Mouse (Mus musculus) layer of hippocampus, adult 11-12 months (tissue): ENCODE data around the gene Atf2.
"Not testable (repeated sequence)": the region's sequence is repeated elsewhere in the genome, so short reads cannot be mapped to it uniquely, and the experiment has no call there.

Experiments used
- DNase-seq: peaks from one replicate; pipeline ENCODE4 v3.0.0; 2022; ENCODE audit warnings: low spot score

Atf2 gene

GRCm38 (mm10) chr2:73885997-73886396 lies 6.4 kb downstream of the Atf2 start:
- no peak for DNase-seq

DNA sequence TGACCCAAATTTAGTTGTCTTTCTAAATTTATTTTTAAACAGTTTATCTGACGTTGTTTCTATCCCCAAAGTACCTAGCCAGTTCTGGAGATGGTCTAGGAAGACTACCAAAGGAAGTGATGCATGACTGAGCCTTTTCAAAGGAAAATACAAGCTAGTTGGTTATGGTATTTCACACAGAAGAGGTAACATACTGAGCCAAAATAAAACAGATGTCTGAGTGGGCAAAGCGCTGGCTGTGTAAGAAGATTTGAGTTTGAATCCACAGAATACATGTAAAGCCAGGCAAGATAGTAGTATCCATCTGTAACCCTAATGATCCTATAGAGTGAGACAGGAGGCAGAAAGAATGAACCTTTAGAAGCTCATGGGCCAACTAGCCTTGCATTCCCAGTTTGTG lies 14.5 kb downstream of the Atf2 start:
- DNase-seq = no peak

GRCm38 (mm10) chr2:73867764-73868487 lies 24.5 kb downstream of the Atf2 start:
- DNase-seq = peak; percentile 63

DNA sequence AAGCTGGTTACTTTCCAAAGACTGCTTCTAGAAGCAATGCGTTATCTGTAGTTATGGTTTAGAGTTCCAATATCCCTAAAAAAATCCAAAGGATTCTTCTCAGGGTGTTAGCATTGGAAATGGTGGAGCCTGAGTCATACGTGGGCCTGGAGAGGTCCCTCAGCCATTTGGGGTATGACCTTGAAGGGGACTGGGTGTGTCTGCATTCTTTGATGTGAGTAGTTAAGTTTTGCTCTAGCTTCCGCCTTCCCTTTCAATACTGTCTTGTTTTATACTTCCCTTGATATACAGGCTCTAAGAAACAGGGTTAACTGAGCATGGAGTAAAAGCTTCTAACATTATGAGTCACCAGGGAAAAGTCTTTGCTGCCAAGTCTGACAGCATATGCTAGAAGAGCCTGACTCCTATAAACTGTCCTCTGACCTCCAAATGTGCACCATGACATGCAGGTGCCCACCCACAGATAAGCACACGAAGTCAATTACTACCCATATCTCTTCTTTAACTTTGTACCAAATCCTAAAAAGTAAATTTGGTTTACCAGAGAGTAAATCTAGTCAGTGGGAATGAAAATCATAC lies 32.3 kb downstream of the Atf2 start:
- no peak for DNase-seq

DNA sequence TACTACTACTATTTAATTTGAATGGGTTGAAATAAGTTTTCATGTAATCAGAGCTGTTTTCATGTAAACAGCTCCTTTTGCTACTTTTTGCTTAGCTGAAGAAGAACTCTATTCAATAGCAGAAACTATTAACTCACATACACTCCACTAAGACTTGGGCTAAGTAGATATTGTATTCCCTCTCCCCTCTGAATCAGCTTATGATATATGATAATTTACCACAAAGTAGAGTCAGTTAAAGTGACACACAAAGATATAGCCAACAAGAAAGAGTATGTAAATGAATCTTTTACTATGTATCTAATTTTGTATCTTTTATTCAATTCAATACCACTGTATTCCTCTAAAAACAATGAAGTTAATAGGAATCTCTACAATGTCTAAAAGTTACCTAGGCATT lies 35.1 kb downstream of the Atf2 start:
- no peak for DNase-seq

DNA sequence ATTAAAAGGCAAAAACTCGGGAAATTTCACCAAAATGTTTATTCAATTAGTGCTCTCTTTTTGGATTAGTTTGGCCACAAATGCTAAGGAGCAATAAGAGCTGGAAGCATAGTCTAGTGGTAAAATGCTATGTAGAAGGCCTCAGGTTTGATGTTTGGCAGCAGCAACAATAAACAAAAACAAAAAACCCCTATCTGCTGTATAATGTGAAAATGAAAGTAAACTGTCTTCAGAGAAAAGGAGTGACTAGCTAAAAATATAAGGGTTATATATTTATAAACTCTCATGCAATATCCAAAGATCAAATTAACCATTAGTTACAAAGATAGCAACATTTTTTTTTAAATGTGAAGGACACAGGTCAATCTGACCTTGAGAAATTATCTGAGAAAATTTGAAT lies 36.2 kb downstream of the Atf2 start:
- no peak for DNase-seq

GRCm38 (mm10) chr2:73834406-73835015 lies 57.9 kb downstream of the Atf2 start:
- no peak for DNase-seq

DNA sequence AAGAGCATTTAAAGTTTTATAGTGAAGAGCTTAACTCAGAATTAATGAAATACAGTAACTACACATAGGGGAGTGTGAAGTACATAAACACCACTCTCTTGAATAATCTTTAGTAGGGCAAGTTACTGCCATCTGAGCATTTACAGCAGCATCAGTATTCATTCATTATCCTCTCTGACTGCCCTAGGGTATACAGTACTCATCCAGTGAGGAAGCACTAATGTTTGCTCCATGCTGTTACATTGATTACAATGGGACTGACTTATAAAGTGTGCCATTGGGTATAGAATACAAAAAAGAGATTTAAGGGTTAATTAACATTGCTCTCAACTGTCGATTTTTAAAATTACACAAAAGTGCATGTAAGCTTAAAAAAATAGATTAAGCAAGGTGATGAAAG lies 59.2 kb downstream of the Atf2 start:
- DNase-seq = no peak

- DNase-seq = no peak
Measured at GRCm38 (mm10) chr2:73818742-73819141, 73.7 kb downstream of the Atf2 start.

- no peak for DNase-seq
Measured at GRCm38 (mm10) chr2:73807609-73808008, 84.8 kb downstream of the Atf2 start.

GRCm38 (mm10) chr2:73800127-73800526 lies 92.3 kb downstream of the Atf2 start:
- not testable (repeated sequence) for DNase-seq

- no peak for DNase-seq
Measured at GRCm38 (mm10) chr2:73798786-73799185, 93.7 kb downstream of the Atf2 start.

DNA sequence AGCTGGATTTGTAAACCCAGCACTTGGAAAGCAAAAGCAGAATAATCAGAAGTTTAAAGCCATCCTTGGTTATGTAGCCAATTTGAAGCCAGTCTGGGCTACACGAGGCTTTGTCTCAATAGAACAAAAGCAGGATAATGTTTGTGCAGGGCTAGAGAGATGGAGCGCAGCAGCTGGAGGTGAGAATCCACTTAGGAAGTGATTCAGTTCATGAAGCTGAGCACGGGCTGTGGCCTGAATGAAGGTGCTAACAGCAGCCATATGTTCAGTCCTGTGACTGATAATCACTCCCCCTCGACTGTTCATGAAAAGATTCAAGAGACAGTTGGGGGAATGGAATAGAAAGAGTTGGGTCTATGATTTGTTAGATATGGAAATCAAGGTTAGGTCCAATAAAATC lies 94.3 kb downstream of the Atf2 start:
- DNase-seq = no peak

DNA sequence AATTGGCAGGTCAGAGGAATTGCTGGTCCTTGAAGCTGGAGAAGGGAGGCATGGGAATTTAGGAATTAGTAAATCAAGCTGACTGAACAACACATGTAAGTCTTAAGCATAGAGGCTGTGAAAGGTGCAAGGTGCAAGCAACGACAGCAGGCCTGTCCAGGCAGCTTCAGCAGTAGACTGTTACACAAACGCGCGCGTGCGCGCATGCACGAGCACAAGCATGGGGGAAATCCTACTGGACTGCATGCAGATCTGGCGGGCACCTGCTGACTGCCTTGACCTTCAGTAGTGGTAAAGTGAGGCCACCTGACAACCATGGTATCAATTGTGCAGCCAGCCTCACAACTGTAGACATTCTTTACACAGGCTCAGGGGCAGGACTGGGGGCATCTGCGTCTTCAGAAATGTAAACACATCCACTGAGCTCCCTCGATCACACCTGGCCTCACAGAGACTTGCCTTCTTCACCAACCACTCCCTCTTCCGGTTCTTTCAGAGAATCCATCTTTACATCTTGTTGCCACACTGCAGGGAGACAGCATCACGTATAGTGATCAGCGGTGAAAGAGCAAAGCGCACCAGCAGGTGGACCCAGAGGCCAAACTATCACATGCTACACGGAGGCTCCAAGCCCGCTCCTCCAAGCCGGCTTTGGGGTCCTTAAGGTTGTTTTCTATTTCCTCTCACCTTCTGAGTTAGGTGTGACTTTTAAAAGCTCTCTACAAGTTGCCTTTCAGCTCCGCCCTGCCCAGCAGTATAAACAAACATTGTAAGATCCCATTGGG lies 100.4 kb downstream of the Atf2 start:
- no peak for DNase-seq

GRCm38 (mm10) chr2:73790332-73790731 lies 102.1 kb downstream of the Atf2 start:
- no peak for DNase-seq

- no peak for DNase-seq
Measured at GRCm38 (mm10) chr2:73788395-73788794, 104.0 kb downstream of the Atf2 start.

DNA sequence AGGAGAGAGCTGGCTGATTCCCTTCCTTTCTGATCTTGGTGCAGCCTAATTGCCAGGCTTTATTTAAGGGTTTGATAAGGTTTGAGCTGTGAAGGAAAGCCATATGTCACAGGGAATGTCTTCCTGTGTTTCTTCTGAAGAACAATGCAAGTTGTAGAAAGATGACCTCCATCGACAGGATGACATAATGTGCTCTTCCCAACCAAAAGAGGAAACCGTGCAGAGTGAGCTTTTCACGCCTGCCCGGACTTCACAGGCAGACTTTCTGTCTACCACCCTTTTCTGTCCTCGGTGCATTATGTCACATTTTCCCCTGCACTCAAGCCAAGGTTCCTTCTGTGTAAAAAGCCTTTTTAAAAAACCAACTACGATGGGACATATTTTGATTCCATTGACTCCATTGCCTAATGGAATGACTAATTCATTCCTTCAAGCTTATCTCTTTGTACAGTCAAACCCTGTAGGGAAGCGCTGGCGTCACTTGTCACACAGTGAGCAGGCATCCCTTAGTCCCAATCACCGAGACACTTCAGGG lies 110.0 kb downstream of the Atf2 start:
- no peak for DNase-seq

DNA sequence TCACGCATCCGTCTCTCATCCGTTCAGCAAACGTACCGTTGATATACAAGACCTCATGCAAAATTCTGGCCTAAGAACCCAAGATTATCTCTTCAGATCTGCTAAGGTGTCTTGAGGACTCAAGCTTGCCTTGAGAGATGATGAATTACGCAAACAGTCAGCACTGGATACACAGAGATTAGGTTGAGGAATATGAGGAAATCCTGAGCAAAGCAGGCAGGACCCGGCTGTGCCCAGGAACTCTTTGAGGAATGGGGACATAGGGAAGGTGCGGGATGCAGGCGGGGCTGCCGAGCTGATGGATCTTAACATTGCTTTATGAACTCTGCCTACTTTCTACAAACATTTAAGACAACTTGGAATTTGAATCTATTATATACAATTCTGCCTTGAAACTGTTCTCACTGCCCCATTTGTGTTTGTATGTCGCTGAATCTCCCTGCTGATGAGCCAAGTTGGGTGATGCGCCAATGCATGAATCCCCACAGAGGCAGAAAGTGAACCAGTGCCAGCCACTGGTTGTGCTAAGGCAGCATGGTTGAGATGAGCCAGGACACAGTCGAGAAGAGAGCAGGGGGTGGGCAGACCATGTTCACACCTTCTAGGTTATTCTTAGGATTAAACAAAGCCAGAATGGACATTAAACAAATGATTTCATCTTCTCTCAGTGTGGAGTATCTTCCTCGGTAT lies 112.0 kb downstream of the Atf2 start:
- DNase-seq = no peak

GRCm38 (mm10) chr2:73779796-73780195 lies 112.6 kb downstream of the Atf2 start:
- DNase-seq = no peak

DNA sequence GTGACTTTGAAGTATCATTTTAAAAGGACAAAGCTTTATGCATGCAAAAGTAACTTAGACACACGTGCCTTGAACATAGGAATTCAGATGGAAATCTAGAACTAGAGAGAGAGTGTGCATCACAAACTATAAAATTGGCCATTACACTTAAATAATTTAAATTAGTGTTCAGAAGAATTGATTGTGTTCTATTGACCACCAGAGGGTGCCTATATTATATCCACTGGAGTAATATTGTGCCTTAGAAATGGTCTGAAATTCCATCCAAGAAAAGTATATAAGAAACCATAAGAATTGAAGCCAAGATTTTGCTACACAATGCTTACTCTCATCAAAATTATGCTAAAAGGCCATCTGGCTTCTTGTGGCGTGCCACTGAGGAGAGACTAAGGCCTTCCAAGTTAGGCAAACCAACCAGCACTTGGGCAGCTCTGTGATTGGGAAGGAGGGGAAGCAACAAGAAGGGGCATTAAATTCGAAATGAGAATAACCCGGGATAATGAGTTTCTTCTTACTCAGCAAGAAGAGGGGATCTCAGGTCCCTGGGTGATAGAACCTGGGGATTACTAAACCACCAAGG lies 113.3 kb downstream of the Atf2 start:
- no peak for DNase-seq

- no peak for DNase-seq
Measured at GRCm38 (mm10) chr2:73776936-73777335, 115.5 kb downstream of the Atf2 start.
